Mouse (Mus musculus): ENCODE measurements around the gene Bnip3.
A peak's percentile ranks its signal among the peaks of the same experiment; 100 is the strongest.

Gene Bnip3

GRCm38 (mm10) chr7:138906441-138906840 is 2.9 kb downstream of the Bnip3 start:
- no peak for DNase-seq (ENCODE audit: low read depth, low spot score)

- no peak for DNase-seq (ENCODE audit: low read depth, low spot score)
Observed at GRCm38 (mm10) chr7:138903886-138904435, 5.4 kb downstream of the Bnip3 start.

GRCm38 (mm10) chr7:138898743-138899142 is 10.6 kb downstream of the Bnip3 start:
- no peak for DNase-seq (ENCODE audit: low read depth, low spot score)

GRCm38 (mm10) chr7:138898122-138898521 is 11.2 kb downstream of the Bnip3 start:
- no peak for DNase-seq (ENCODE audit: low read depth, low spot score)

GRCm38 (mm10) chr7:138885365-138886289 is 23.7 kb downstream of the Bnip3 start:
- no peak for DNase-seq (ENCODE audit: low read depth, low spot score)

GRCm38 (mm10) chr7:138883724-138884123 is 25.6 kb downstream of the Bnip3 start:
- no peak for DNase-seq (ENCODE audit: low read depth, low spot score)

- DNase-seq (ENCODE audit: low read depth, low spot score) = no peak
Observed at GRCm38 (mm10) chr7:138875031-138875430, 34.3 kb downstream of the Bnip3 start.

- no peak for DNase-seq (ENCODE audit: low read depth, low spot score)
Observed at GRCm38 (mm10) chr7:138872956-138873355, 36.4 kb downstream of the Bnip3 start.

- no peak for DNase-seq (ENCODE audit: low read depth, low spot score)
Observed at GRCm38 (mm10) chr7:138868316-138868715, 41.0 kb downstream of the Bnip3 start.

- DNase-seq (ENCODE audit: low read depth, low spot score) = no peak
Observed at GRCm38 (mm10) chr7:138867286-138867685, 42.0 kb downstream of the Bnip3 start.

- DNase-seq (ENCODE audit: low read depth, low spot score) = no peak
Observed at GRCm38 (mm10) chr7:138864776-138865175, 44.5 kb downstream of the Bnip3 start.

GRCm38 (mm10) chr7:138863950-138864572 is 45.3 kb downstream of the Bnip3 start:
- no peak for DNase-seq (ENCODE audit: low read depth, low spot score)

GRCm38 (mm10) chr7:138856670-138857069 is 52.6 kb downstream of the Bnip3 start:
- peak; percentile 91 for DNase-seq (ENCODE audit: low read depth, low spot score)

GRCm38 (mm10) chr7:138854201-138854600 is 55.1 kb downstream of the Bnip3 start:
- DNase-seq (ENCODE audit: low read depth, low spot score) = peak; percentile 69

GRCm38 (mm10) chr7:138853417-138854031 is 55.8 kb downstream of the Bnip3 start:
- no peak for DNase-seq (ENCODE audit: low read depth, low spot score)

GRCm38 (mm10) chr7:138850083-138850482 is 59.2 kb downstream of the Bnip3 start:
- peak; percentile 95 for DNase-seq (ENCODE audit: low read depth, low spot score)

- DNase-seq (ENCODE audit: low read depth, low spot score) = no peak
Observed at GRCm38 (mm10) chr7:138848028-138848920, 61.0 kb downstream of the Bnip3 start.

GRCm38 (mm10) chr7:138847316-138848027 is 61.8 kb downstream of the Bnip3 start:
- DNase-seq (ENCODE audit: low read depth, low spot score) = no peak

- no peak for DNase-seq (ENCODE audit: low read depth, low spot score)
Observed at GRCm38 (mm10) chr7:138846502-138846991, 62.8 kb downstream of the Bnip3 start.

Measured in ES-CJ7 (cell line).